Mouse (Mus musculus) forebrain, embryonic 11.5 days (tissue): Measurements from ENCODE around the gene Pafah2. TPM values are rescaled to one million over a fixed set of nuclear protein-coding genes. Genes with fewer than 3 reads are reported as not detected.

Source experiments
- ATAC-seq: fragments of 200-750 bp; cut with Nextera tagmentation; replicated peaks from 2 replicates; pipeline ENCODE4 v1.8.0; 2017; ENCODE audit warnings: moderate TSS enrichment; ENCODE audit not compliant: low FRiP score
- DNase-seq: peaks from one replicate; pipeline ENCODE4 v3.0.0-alpha.2; 2017; ENCODE audit warnings: low spot score
- H3K27ac ChIP-seq: fragments of 300-500 bp; sonication (generic); 2 replicates; pipeline ENCODE4 v1.5.1; 2014; ENCODE audit warnings: low read depth, low read length
- H3K27me3 ChIP-seq: fragments of 300-500 bp; sonication (generic); 2 replicates; pipeline ENCODE4 v1.6.1; 2014; ENCODE audit warnings: mild to moderate bottlenecking, low read length, mixed read lengths; ENCODE audit not compliant: control insufficient read depth, insufficient read depth
- H3K36me3 ChIP-seq: fragments of 300-500 bp; sonication (generic); 2 replicates; pipeline ENCODE4 v1.6.1; 2014; ENCODE audit warnings: mild to moderate bottlenecking, low read length, moderate library complexity, mixed read lengths; ENCODE audit not compliant: control insufficient read depth, insufficient read depth
- H3K4me1 ChIP-seq: fragments of 300-500 bp; sonication (generic); replicated peaks from 2 replicates; pipeline ENCODE4 v1.6.1; 2014; ENCODE audit warnings: low read length, mixed read lengths; ENCODE audit not compliant: control insufficient read depth, insufficient read depth
- H3K4me2 ChIP-seq: fragments of 300-500 bp; sonication (generic); 2 replicates; pipeline ENCODE4 v1.6.1; 2014; ENCODE audit warnings: low read depth, mild to moderate bottlenecking, low read length, moderate library complexity, mixed read lengths; ENCODE audit not compliant: severe bottlenecking
- H3K4me3 ChIP-seq: fragments of 300-500 bp; sonication (generic); 2 replicates; pipeline ENCODE4 v1.5.1; 2014; ENCODE audit warnings: low read depth, low read length
- H3K9ac ChIP-seq: fragments of 300-500 bp; sonication (generic); 2 replicates; pipeline ENCODE4 v1.6.1; 2014; ENCODE audit warnings: low read length
- H3K9me3 ChIP-seq: fragments of 300-500 bp; sonication (generic); 2 replicates; pipeline ENCODE4 v1.6.1; 2016; ENCODE audit warnings: low read length, mixed read lengths; ENCODE audit not compliant: control insufficient read depth
- WGBS: fragments of 180-500 bp; shearing (Covaris S2); extraction: QIAGEN DNeasy Blood & Tissue Kit; methylation state at CpG from one replicate; pipeline ENCODE4 v1.1.7; 2014; 5-methylcytosine and 5-hydroxymethylcytosine counted together
- microRNA-seq: library from miRNA; unstranded; fragments of <30 nt; microRNA quantifications from one replicate; pipeline ENCODE4, GENCODE M21; 2016; ENCODE audit not compliant: insufficient number of aligned reads
- polyA plus RNA-seq: library from polyadenylated mRNA; unstranded; fragments of >200 nt; fragmentation: Nextera tagmentation; extraction: Ambion mirVana; gene quantifications from 2 replicates; pipeline ENCODE4 v1.2.1, GENCODE M21; 2014

The Pafah2 gene
- polyA plus RNA-seq, 1 experiment from 2014 or later = 8.8 TPM

DNA sequence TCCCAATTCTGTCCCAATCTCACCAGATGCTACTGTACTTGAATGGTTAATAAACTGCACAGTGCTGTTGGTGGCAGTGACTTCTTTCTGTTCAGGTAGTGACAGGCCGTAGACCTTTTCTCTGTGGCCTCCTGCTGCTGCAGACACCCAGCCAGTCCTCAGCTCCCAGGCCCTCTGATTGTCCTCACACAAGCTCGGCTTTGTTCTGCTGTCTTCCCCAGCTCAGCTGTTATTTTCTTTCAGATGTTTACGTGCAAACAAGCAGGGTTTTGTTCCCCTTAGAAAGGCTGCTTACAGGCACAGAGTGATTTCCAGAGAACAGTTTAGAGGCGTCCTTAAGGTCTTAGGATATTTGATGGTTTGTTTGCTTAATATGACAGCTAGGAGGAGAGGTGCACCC is 77.6 kb downstream of the Pafah2 start:
- Histone ChIP-seq H3K9me3 (no peaks in the 10 kb centered on the region), H3K4me2 (no peak overlapping the region), H3K27me3 (no peaks in the 10 kb centered on the region), H3K27ac (no peak overlapping the region; the same call in 1 of the 2 replicates), H3K36me3 (peaks cover 28% of the 10 kb centered on the region), H3K4me3 (no peak overlapping the region), H3K9ac (no peak overlapping the region), H3K4me1 (peaks cover 10% of the 10 kb centered on the region; the same call in 1 of the 2 replicates)
- no peak for DNase-seq
- ATAC-seq = no peak
- 68% methylated on average over 4 of the region's 4 CpGs for WGBS

GRCm38 (mm10) chr4:134474240-134474639 is 78.1 kb downstream of the Pafah2 start:
- ATAC-seq (no peak), DNase-seq (no peak)
- H3K27me3 ChIP-seq = no peaks in the 10 kb centered on the region
- no peak overlapping the region; the same call in 1 of the 2 replicates for H3K27ac ChIP-seq
- no peak overlapping the region for H3K9ac ChIP-seq
- H3K4me2 ChIP-seq = no peak overlapping the region
- no peak overlapping the region for H3K4me3 ChIP-seq
- WGBS = 62% methylated on average over 8 of the region's 8 CpGs
- peaks cover 10% of the 10 kb centered on the region; the same call in 1 of the 2 replicates for H3K4me1 ChIP-seq
- H3K36me3 ChIP-seq = peaks cover 28% of the 10 kb centered on the region
- H3K9me3 ChIP-seq = no peaks in the 10 kb centered on the region

- H3K27me3 ChIP-seq = no peaks in the 10 kb centered on the region
- DNase-seq (no peak), ATAC-seq (no peak)
- H3K4me2 ChIP-seq = no peak overlapping the region
- WGBS = 91% methylated on average over 8 of the region's 8 CpGs
- no peak overlapping the region for H3K27ac ChIP-seq
- H3K4me1 ChIP-seq = peaks cover 4% of the 10 kb centered on the region; the same call in 1 of the 2 replicates
- H3K36me3 ChIP-seq = peaks cover 22% of the 10 kb centered on the region
- H3K9ac ChIP-seq = no peak overlapping the region
- H3K4me3 ChIP-seq = no peak overlapping the region
- no peaks in the 10 kb centered on the region for H3K9me3 ChIP-seq
These were observed 80.8 kb downstream of the Pafah2 start for GRCm38 (mm10) chr4:134476899-134477298.

Small RNA genes within 50 kb of the gene (microRNA-seq; reads per million reads assigned to microRNA genes)
- 3.4 reads per million for gene Gm23634

Other genes with a start within 250 kb of the Pafah2 start
- gene Cep85, start 209.2 kb upstream of the Pafah2 start, polyA plus RNA-seq = 30.1 and 33.8 TPM in 2 replicates
- gene Gm7534, start 193.3 kb upstream of the Pafah2 start, polyA plus RNA-seq = not detected in 2 replicates
- gene Catsper4, start 168.9 kb upstream of the Pafah2 start, polyA plus RNA-seq = not detected in 2 replicates
- gene Cnksr1, start 157.9 kb upstream of the Pafah2 start, polyA plus RNA-seq = 0.24 and 0.45 TPM in 2 replicates
- 0.64 and 0.77 TPM in 2 replicates for gene E130218I03Rik, start 152.7 kb upstream of the Pafah2 start, polyA plus RNA-seq
- 17.8 and 18.0 TPM in 2 replicates for gene Zfp593, start 150.7 kb upstream of the Pafah2 start, polyA plus RNA-seq
- gene Gm30191, start 149.4 kb upstream of the Pafah2 start, polyA plus RNA-seq = 0.63 TPM in 1 of 2 replicates, not detected in the other
- gene Grrp1, start 142.2 kb upstream of the Pafah2 start, polyA plus RNA-seq = 4.8 and 5.2 TPM in 2 replicates
- 26.7 and 31.2 TPM in 2 replicates for gene Pdik1l, start 108.4 kb upstream of the Pafah2 start, polyA plus RNA-seq
- 0.13 TPM in 1 of 2 replicates, not detected in the other for gene Trim63, start 81.2 kb upstream of the Pafah2 start, polyA plus RNA-seq
- not detected in 2 replicates for gene Slc30a2, start 53.1 kb upstream of the Pafah2 start, polyA plus RNA-seq
- 0.15 and 0.71 TPM in 2 replicates for gene Extl1, start 12.5 kb upstream of the Pafah2 start, polyA plus RNA-seq
- 3,131 and 3,150 TPM in 2 replicates for gene Stmn1, start 72.0 kb downstream of the Pafah2 start, polyA plus RNA-seq
- 1.3 and 1.5 TPM in 2 replicates for gene Paqr7, start 100.4 kb downstream of the Pafah2 start, polyA plus RNA-seq
- 8.7 and 9.3 TPM in 2 replicates for gene Aunip, start 114.7 kb downstream of the Pafah2 start, polyA plus RNA-seq
- gene Mtfr1l, start 139.1 kb downstream of the Pafah2 start, polyA plus RNA-seq = 132 and 135 TPM in 2 replicates
- gene Selenon, start 155.8 kb downstream of the Pafah2 start, polyA plus RNA-seq = 38.5 and 47.9 TPM in 2 replicates